Mouse (Mus musculus) adrenal gland, postnatal 4 days (tissue): Measurements from ENCODE around the gene Efna4. TPM values are rescaled to one million over a fixed set of nuclear protein-coding genes. Genes with fewer than 3 reads are reported as not detected.

Experiments used
- DNase-seq, 2 experiments: peaks; one replicate each; pipeline ENCODE4 v3.0.0; 2021 to 2022; ENCODE audit warnings: low spot score in 2 of 2, mixed read lengths in 2 of 2
- total RNA-seq, 2 experiments: library from RNA; stranded (reverse); gene quantifications; 2 replicates each; pipeline ENCODE4 v1.2.3; 2021

Efna4 gene
- total RNA-seq, 2 experiments from 2014 or later: 3.3 to 6.1 TPM

DNA sequence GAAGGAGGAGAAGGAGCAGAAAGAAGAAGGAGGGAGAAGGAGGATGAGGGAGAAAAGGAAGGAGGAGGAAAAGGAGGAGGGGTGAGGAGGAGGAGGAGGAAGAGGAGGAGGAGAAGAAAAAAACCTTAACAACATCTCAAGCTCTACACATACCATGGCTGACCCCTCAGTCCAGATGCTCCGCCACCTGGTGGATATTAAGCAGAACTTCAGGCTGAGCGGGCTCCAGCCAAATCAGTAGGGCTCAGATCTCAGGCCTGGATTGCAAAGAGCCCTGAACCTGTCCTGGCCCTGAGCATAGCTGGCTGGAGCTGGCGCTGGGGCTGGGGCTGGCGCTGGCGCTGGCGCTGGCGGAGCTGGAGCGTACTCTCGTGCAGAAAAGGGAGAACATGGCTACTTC lies 29.7 kb downstream of the Efna4 start:
- peak in 1 of 2 experiments; percentile 39 for DNase-seq

DNA sequence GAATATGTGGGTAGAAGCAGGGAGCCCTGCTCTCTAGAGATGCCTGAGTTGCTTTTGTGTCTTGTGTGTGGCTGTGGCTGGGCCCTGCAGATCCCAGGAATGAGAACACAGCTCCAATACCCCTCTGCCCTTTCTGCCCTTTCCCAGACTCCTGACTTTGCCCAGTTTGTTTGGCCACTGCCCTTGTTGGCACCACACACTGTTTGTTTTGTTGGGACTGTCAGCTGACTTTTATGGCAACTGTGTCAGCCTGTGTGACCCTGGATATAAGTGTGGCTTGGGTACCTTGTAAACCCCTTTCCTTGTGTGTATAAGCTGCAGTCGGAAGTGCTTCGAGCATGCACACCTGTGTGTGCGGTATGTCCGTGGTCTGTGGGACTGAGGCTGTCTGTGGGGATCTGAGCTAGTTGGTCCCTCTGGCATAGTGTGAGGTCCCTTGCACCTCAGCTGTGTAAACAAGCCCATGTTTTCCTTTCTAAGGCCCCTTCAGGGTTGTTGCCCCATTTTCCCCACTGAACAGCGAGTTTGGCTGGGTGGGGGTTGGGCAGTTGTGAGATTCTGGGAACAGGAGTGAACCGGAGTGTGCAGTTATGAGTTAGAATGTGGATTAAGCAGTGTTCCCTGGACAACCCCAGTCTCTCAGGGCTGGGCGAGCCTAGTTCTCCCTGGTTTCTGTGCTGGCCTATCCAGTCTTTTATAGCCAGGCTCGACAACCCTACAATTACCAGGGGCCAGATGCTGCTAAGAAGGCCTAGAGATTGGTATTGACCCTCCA lies 32.1 kb downstream of the Efna4 start:
- DNase-seq: no peak

DNA sequence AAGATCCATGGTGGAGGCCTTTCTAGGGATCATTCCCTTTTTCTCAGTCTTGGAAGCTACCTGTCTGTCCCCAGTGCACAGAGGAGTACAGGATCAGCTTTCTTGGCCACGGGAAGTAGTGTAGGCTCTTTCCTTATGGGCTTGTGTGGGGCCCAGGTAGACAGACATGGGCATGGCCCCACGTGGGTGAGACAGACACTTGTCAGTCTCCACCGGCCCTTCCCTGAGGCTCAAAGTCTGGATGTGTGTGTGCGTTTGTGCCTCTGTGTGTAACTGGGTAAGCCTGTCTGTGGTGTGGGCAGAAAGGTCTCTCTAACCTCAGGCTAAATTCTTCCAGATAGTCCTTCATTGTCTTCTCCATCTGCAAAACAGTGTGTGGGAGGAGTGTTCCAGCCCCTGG lies 32.7 kb downstream of the Efna4 start:
- DNase-seq: no peak

DNA sequence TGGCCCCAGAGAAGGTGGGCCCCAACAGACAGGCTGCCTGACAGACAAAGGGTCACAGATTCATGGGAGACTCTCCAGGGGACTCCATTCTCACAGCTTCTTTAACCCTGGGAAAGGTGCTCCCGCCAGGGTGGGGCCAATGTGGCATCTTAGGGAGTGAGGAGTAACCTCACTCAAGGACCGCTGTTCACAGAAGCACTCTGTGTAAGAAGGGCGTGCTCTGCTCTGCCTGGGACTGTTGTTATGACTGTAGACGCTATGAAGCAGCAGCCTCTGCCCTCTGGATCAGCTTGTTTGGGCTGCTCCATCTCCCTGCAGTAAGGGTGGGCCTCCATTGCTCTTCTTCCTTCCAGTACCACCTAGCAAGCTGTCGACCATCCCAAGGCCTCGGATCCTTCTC lies 33.4 kb downstream of the Efna4 start:
- DNase-seq: no peak

DNA sequence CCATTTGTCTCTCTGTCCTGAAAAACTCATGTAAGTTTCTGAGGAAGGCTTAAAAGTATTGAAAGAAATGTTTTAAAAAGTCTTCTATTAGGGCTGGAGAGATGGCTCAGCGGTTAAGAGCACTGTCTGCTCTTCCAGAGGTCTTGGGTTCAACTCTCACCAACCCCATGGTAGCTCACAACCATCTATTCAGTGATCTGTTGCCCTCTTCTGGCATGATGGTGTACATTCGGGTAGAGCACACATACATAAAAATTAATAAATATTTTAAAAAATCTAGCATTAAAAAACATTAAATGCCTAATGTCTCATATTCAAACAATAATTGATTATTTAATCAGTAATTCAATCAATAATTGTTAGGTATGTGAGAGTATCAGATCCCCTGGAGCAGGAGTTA lies 37.3 kb downstream of the Efna4 start:
- no peak for DNase-seq

DNA sequence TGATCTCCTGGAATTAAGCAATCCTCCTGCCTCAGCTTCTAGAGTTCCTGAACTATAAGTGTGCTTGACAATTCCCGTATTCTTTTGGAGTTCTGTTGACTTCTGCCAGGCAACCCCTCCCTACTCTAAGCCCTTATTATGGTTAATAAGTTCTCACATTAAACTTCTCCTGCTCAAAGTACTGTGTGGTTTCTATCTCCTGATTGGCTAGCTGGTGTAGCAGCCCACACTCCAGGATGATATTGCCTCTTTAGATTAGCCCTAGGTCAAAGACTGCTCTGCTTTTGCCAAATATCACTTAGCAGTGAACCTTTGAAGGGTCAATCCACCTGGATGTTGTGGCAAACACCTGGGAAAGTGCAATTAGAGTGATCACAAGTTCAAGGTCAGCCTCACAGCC lies 37.8 kb downstream of the Efna4 start:
- no peak for DNase-seq

DNA sequence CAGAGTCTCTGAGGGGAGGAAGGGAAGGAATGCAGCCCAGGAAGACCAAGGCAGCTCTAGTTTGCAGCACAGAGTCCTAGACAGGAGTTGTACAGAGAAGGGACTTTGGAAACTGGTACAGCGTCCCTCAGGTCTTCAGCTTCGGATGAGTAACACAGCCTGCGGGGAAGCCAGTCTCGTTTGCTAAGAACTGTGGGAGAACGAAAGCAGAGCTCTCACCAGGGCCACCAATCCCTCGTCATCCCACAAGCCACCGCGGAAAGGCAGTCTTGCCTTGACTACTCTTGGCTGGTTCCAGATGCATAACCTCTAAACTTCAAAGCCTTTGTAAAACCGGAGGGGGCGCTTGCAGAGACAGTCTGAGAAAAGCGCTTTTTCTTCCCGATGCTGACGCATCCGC lies 38.3 kb downstream of the Efna4 start:
- DNase-seq: no peak

DNA sequence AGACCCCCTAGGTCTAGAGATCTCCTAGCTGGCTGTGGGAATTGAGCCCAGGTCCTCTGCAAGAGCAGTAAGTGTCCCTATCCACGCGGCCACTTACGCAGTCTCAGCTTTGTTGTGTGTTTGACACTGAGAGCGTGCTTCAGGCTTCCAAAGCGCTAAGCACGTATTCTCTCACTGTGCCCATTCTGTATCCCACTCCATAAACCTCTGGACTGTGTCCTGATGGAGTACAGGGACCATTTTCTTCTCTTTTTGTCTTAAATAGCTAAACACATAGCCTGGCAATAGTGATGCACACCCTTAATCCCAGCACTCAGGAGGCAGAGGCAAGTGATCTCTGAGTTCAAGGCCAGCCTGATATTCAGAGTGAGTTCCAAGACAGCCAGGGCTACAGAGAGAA lies 38.9 kb downstream of the Efna4 start:
- no peak for DNase-seq

DNA sequence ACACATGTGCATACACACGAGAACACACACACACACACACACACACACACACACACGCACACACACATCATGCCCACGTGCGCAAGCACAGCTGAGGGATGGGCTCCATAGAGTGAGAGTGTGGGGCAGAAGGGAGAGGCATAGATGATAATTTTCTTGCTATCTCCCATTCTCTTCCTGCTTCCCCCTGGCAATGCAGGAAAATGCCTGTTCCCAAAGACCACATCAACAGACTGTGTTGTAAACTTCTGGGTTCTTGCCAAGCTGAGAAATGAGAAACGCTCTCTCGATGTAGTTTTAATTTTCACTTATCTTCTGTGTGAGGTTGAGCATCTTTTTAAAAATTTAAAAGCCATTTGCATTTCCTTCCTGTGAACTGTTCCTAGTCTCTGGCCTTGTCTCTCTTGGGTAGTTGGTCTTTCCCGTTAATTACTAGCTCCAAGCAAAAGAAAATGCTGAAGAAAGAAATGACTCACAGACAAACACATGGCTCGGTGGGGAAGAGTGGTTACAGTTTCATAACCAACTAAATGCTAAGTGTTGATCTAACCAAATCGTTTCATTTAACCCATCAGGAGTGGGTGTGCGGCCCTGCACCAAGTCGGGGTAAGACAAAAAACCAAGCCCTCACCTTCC lies 40.9 kb downstream of the Efna4 start:
- DNase-seq: no peak

DNA sequence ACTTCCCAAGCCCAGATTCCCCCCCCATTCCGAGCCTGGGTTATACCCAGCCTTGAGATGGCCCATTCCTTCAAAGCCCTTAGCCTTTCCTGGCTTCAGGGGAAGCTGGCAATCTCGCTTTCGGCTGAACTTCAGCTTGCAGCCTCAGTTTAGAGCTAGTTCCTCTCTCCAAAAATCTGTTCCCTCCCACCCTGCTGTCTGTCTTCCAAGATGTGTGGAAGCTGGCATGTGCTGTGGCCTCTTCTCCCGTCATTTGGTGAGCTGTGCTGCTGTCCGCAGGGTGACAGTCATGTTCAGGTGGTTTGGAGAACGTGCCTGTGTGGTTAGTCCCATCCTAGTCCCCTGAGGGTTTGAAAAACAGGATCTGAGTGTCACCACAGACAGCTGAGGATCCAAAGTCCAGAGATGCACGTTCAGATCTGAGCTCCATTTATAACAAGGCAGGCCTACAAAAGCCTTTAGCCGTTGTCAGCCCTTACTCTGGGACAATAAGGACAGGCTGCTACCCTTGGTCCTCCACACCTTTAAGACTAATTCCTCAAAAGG lies 42.1 kb downstream of the Efna4 start:
- DNase-seq: no peak

DNA sequence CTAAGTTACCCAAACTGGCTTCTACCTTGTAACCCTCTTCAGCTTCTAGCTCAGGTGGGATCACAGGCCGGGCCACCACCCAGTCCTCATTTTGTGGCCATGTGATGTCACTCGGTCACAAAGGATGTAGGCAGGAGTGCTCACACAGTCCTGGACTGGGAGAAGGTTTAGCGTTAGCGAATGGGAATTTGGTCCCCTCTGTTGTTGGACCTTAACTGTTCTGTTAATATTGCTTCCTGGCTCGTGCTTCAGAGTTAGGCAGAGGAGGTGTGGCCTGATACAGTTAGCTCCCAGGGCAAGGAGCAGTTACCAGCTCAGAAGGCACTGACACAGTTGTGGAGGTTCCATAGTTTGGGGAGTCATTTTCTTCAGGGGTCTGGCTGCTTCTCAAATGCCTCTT lies 43.6 kb downstream of the Efna4 start:
- no peak for DNase-seq

DNA sequence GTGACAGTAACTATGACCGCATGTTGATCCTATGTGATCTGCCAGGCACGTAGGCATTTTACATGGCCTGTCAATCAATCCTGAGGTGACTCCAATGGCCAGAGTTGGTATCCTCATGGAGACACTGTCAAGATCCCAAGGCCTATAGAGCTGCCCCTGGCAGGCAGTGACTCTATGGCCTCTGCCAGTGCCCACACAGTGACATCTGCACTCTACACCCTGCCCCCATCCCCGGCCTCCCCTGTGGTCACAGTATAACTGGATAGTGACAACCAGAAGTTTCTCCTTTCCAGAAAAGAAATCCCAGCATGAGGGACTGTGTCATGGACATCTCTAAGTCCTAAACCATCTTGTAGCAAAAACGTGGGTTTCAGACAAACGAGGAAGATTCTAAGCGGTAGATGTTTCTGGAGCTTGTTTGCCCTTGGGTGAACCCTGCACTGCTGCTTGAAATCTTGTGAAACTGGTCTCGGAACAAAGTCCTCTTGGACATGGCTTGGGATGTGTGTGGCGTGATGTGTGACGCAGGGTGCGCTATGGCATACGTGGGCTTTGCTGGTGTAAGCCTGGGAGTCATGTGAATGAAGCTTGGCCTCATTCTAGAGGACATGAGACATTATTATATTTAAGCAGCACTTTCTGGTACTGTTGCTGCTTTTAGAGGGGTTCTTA lies 44.4 kb downstream of the Efna4 start:
- no peak for DNase-seq

DNA sequence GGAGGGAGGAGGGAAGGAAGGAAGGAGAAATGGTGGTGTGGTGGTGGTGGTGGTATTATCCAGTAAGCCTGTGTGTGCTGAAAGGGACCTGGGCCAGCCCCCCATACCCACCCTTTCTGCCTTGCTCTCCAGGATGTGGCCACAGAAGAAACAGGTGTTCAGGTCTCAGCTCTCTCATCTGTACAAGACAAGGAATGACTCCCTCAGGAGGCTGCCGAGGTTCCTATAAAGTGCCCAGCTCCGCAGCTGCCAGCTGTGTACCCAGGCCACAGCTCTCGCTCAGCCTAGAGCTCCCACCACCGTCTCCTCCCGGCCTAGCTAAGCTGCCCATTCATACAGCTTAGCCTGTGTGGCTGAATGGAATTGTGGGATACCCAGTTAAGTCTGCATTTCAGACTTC lies 45.5 kb downstream of the Efna4 start:
- DNase-seq: no peak

DNA sequence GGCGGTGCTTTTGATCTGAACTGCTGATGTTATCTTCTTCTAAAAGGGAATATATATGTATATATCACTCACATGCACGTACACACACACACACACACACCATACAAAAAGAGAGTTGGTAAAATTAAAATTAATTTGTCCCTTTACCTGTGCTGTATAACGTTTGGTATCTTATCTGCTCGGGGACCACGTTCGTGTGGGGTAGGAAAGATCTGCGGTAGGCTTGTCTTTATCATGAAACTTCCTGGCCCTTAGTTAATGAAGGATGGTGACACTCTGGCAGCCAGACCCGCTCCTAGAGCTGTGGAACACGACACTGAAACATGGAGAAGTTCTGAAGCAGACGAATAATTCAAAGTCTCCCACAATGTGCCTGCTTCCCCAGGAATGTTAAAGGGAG lies 46.0 kb downstream of the Efna4 start:
- no peak for DNase-seq

DNA sequence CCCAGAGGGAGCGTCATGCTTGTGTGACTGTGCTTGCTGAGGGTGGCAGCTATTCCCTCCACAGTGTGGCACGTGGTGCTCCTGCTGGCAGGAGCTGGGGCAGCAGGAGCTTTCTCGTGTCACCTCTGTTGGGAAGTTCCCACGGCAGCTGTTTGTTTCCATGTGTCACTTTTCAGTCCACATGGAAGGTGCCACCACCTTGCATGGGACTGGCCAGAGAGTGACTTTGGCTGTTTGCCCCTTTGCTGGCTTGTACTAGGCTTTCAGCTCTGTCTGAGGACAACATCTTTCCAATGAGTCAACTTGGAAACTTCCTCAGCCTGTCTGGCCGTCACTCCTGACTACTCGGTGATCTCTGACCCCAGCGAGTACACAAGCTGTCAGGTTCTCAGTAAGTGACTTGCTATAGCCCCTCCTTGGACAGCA lies 49.3 kb downstream of the Efna4 start:
- no peak for DNase-seq

DNA sequence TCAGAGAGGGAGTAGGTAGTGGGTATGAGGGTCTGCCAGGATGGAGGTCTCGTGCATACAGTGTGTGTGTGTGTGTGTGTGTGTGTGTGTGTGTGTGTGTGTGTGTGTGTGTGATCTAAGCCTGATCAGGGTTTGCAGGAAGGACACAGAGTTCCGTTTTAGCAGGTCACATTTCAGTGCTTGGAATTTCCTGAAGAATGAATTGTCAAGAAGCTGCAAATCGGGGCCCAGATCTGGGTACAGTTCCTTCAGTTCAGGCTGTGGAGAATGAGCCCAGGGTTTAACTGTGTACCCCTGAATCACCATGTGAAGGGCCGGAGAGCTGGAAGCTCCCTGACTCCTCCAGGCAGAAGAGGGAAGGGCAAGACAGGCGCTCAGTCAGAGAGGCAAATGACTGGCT lies 50.5 kb downstream of the Efna4 start:
- no peak for DNase-seq

DNA sequence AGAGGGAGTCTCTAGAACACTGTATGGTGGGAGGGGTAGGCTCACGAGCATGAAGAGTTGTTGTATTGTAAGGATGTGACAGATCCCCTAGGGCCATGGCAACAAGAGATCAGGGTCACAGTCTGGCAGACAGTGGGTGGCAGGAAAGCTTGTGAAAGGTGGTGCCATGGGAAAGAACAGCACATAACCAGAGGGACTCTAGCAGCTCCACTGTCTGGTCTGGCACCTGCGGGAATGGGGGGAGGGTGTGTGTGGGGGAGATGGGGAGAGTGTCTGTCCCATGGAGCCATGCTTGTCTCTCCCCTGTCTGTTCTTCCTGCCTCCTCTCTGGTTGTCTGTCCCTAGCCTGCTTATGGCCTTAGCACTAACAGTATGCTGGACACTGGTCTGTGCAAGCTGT lies 52.3 kb downstream of the Efna4 start:
- no peak for DNase-seq

DNA sequence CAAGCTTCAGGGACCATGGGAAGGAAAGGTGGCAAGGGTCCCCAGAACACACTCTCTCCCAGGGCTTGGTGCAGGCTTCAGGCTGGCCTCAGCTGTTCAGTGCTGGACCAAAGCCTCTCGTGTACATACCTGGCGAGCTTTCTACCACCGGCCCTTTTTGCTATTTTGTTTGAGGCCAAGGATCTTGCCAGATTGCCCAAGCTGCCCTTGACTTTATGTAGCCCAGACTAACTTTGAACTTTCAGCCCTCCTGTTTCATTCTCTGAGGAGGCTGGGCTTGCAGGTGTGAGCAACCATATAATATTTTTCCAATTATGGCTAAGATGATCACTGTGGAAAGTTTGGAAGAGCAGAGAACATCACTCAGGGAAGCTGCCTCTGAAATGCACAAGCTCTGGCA lies 53.6 kb downstream of the Efna4 start:
- no peak for DNase-seq
